Mouse (Mus musculus): ENCODE results near the gene Triap1. TPM values are rescaled to one million over a fixed set of nuclear protein-coding genes. Genes with fewer than 3 reads are reported as not detected.
A peak's percentile ranks its signal among the peaks of the same experiment; 100 is the strongest.
"Not testable (repeated sequence)": the region's sequence is repeated elsewhere in the genome, so short reads cannot be mapped to it uniquely, and the experiment has no call there.

Gene Triap1
- total and polyA plus RNA-seq, 3 experiments = 7.9 to 40.0 (median 35.1) TPM

- DNase-seq = no peak
Observed at GRCm38 (mm10) chr5:115330955-115331354, 10.1 kb upstream of the Triap1 start.

DNA sequence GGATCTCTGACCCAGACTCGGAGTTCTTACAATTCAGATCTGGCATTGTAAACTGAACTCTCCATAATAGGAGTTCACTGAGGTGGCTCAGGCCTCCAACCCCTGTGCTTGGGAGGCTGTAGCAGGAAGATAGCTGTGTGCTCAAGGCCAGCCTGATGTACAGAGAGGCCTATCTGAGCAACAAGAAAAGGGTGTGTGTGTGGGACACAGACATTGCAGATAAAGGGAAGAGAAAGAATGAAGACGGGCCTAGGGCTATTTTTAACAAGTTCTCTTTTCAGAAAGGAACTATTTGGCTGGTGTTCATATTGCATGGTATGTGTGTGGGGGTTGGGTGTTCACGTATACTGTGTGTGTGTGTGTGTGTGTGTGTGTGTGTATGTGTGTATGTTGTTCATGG is 7.4 kb upstream of the Triap1 start:
- no peak for DNase-seq

DNA sequence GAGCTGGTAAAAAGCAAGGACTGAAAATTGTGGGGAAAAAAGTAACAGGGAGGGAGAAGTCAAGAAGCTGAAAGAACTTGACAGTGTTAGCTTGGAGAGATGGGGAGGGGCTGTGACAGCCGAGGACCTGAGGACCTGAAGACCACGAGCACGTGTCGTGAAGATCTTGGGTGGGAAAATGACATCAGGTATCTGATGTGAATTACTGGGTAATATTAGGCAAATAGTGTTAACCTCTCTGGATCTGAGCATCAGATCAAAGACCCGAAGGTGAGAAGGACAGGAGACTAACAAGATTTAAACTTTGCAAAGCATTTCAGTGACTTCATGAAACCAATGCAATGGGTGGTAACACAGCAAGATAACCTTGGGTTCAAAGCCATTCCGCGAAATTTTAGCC is 1.0 kb upstream of the Triap1 start:
- no peak for DNase-seq

GRCm38 (mm10) chr5:115341314-115342165 is 515 bp downstream of the Triap1 start:
- DNase-seq = no peak

DNA sequence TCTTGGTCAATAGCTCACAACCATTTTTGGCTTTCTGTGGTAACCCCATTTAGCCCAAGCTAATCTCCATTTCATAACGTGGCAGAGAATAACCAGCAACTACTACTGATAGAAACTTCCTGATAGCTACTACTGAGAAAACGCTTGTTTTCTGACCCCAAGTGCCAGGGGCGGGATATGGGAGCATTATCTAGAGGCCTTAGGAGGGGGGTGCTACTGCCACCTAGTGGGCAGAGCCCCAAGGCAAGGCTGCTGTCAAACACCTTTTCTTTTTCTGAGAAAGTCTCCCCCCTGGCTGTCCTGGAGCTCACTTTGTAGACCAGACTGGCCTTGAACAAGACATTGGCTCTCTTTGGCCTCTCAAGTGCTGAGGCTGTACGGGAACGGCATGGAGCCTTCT is 6.5 kb downstream of the Triap1 start:
- DNase-seq = peak; percentile 85

DNA sequence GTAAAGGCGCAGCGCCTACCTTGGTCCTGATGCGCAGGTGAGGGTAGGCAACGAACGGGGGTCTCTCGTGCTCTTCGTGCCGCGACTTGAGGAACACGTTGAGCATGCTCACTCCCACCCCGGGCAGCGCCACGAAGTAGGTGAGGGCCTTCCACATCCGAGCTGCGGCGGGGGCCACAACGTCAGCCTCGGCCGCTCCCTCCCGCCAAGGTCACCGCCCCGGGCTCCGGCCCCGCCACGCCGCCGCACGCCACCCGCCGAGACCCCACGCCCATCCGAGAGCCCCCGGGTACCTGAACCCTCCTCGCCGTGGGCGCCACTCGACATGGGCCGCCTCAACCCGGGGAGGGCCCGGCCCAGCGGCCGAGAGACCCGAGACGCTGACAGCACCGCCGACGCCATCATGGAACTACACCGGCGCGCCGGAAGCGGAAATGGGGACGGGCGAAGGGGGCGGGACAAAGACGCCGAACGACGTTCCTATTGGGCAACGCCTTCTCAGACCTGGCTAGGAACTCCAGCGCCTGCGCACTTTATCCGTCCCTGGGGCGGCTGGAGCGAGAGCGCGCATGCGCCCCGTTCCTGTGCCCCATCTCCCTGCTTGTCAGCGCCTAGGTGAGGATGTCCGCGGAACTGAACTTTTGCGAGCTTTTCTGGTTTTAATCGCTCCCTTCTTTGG is 7.7 kb downstream of the Triap1 start, which contains the start of gene Cox6a1:
Gene Cox6a1 (minus strand): TSS at position 436 of the 679 bp plus-strand sequence.
- peak; percentile 99 for DNase-seq

DNA sequence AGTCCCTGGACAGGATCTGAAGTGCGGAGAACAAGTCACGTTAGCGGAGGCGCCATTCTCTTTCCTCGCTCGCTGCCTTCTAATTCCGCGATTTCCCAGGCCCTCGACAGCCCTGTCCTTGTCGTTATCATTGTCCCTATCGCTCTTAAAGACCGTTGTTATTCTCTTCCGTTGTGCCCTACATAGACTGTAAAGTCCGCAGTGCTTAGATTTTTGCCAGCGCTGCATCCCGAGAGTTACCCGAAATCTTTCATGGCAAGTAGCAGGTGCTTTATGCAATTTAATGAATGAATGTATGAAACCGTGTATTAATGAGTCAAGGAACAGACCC is 8.2 kb downstream of the Triap1 start:
- DNase-seq = no peak

DNA sequence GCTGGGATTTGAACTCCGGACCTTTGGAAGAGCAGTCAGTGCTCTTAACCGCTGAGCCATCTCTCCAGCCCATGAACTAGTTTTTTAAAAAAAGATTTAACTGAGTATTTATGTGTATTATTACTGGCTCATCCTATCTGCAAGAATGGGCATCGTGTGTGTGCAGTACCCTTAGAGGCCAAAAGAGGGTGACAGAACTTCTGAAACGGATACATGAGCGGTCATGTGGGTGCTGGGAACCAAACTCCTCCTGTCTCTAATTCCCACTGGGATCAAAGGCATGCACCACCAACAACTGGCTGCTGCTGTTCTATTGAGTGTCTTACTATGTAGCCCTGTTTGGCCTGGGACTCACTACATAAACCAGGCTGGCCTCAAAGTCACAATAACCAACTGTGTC is 10.3 kb downstream of the Triap1 start:
- DNase-seq = no peak

- no peak for DNase-seq
Observed at GRCm38 (mm10) chr5:115355070-115355469, 14.0 kb downstream of the Triap1 start.

DNA sequence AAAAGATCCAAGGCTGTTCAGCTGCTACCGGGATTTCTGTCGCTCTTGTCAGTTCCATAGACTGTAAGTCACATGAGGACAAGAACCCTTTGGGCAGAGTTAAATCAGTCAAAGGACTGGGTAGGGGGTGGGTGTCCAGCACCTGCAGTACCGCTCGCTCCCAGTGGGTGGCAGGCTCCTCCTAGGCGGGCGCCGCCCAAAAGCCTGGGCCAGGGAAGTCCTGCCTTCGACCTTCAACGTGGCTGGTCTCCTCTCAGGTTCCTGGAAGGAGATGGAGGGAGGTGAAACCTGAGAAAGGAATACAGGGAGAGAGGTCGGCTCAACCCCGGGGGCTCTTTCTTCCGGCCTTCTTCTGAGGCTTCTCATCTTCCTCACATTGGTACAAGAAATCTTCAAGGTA is 17.8 kb downstream of the Triap1 start:
- DNase-seq = peak; percentile 91

DNA sequence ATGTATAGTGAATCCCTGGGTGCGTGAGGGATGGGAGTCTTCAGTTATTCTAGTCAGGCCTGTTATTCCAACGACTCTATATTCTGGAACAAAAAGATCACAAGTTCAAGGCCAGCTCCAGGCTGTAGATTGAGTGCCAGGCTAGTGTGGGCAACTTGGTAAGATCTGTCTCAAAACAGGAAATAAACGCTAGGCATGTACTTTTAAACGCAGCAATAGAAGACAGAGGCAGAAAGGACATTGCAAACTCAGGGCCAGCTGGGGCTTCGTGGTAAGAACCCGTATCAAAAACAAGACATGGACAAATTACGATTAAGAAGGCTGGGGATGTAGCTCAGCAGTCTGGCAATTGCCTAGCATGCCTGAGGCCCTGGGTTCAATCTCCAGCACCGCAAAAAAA is 18.4 kb downstream of the Triap1 start:
- DNase-seq = no peak

- DNase-seq = peak; percentile 42
Observed at GRCm38 (mm10) chr5:115359851-115360372, 18.9 kb downstream of the Triap1 start.

- DNase-seq = no peak
Observed at GRCm38 (mm10) chr5:115362216-115362615, 21.2 kb downstream of the Triap1 start.

GRCm38 (mm10) chr5:115362819-115363714 is 22.0 kb downstream of the Triap1 start:
- no peak for DNase-seq

DNA sequence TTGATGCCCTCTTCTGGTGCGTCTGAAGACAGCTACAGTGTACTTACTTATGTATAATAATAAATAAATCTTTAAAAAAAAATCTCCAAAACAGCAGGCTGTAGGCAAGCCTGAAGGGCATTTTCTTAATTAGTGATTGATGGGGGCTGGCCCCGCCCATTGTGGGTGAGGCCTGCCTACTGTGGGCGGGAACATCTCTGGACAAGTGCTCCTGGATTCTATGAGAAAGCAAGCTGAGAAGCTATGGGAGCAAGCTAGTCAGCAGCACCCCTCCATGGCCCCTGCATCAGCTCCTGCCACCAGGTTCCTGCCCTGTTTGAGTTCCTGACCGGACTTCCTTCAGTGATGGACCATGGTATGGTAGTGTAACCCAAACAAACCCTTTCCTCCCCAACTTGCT is 23.8 kb downstream of the Triap1 start:
- DNase-seq = no peak

- DNase-seq = no peak
Observed at GRCm38 (mm10) chr5:115371736-115372135, 30.7 kb downstream of the Triap1 start.

GRCm38 (mm10) chr5:115373441-115374203 is 32.6 kb downstream of the Triap1 start:
- DNase-seq = no peak

- no peak for DNase-seq
Observed at GRCm38 (mm10) chr5:115374204-115374820, 33.3 kb downstream of the Triap1 start.

DNA sequence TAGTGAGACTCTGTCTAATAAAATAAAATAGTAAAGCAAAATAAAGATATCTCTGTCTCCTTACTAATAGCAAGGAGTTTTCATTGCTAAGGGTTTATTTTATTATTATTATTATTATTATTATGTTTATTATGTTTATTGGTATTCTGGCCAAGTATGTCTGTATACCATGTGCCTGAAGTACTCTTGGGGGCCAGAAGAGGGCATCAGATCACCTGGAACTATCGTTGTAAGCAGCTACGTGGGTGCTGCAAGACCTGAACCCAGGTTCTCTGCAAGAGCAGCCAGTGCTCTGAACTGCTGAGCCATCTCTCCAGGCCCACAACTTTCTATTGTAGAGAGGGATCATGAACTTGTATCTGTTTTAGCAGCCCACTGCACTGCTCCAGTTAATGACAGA is 34.4 kb downstream of the Triap1 start:
- no peak for DNase-seq

DNA sequence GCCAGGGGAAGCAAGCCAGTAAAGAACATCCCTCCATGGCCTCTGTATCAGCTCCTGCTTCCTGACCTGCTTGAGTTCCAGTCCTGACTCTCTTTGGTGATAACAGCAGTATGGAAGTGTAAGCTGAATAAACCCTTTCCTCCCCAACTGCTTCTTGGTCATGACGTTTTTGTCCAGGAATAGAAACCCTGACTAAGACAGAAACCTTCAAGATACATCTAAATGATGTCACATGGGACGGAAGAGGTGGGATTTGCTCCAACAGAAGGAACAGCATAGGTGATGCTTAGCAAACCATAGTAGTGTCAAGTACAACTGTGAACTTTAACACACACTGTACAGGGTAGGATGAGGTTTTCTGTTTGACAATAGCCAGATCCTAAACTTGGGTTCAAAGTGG is 37.9 kb downstream of the Triap1 start:
- DNase-seq = not testable (repeated sequence)

DNA sequence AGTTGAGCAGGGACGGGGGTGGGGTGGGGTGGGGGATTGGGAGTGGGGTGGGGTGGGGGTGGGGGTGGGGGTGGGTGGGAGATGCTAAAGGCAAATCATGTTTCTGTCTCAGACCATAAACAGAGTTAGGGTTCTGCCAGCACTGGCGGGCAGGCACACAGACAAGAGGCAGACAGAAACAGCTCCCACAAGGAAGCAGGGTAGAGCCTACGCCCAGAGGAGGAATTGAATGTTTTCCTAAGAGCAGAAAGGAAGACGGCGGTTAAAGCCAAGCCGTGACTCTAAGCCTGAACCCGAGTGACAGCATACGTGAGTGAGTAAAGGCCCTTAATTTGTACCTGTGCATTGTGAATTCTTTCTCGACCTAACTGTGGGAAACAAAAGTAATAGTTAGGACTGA is 50.9 kb downstream of the Triap1 start:
- DNase-seq = no peak

All from adrenal gland, adult 2 months (tissue).